Mouse (Mus musculus) brain, embryonic 14.5 days (tissue): ENCODE data around the gene Pa2g4. TPM values are rescaled to one million over a fixed set of nuclear protein-coding genes. Genes with fewer than 3 reads are reported as not detected.
"Not testable (repeated sequence)": the region's sequence is repeated elsewhere in the genome, so short reads cannot be mapped to it uniquely, and the experiment has no call there.

Experiments used
- DNase-seq: peaks from one replicate; pipeline ENCODE4 v3.0.0-alpha.2; 2011; ENCODE audit warnings: low read depth
- CTCF ChIP-seq: fragments of 200-500 bp; IDR thresholded peaks from 2 replicates; pipeline ENCODE4 v1.5.1; 2012; ENCODE audit warnings: inconsistent platforms, mild to moderate bottlenecking, moderate library complexity, borderline replicate concordance; ENCODE audit not compliant: insufficient read depth, insufficient read length; ENCODE audit errors: extremely low read depth
- POLR2A ChIP-seq: fragments of 200-500 bp; IDR thresholded peaks from 2 replicates; pipeline ENCODE4 v1.6.1; 2012; ENCODE audit warnings: mild to moderate bottlenecking, inconsistent platforms, borderline replicate concordance; ENCODE audit not compliant: poor library complexity, insufficient read depth, insufficient read length, severe bottlenecking; ENCODE audit errors: extremely low read depth
- polyA plus RNA-seq: library from polyadenylated mRNA; depleted of rRNA; stranded (reverse); fragments of >200 nt; gene quantifications from 2 replicates; pipeline ENCODE4 v1.2.3, GENCODE M21; 2012

Gene Pa2g4
- polyA plus RNA-seq, 1 experiment, result 123 TPM

GRCm38 (mm10) chr10:128578330-128578729, 12.5 kb upstream of the Pa2g4 start:
- TF ChIP-seq CTCF, result no peak
- TF ChIP-seq POLR2A, result no peak

GRCm38 (mm10) chr10:128575063-128575462, 9.3 kb upstream of the Pa2g4 start:
- no peak for TF ChIP-seq POLR2A
- peak; percentile 28; the same call in 1 of the 2 replicates for TF ChIP-seq CTCF
- no peak for DNase-seq

More at GRCm38 (mm10) chr10:128578330-128578729, 12.5 kb upstream of the Pa2g4 start:
- no peak for DNase-seq

- no peak for DNase-seq
- no peak for TF ChIP-seq CTCF
- TF ChIP-seq POLR2A, result no peak
Observed at GRCm38 (mm10) chr10:128565206-128565787, 490 bp downstream of the Pa2g4 start.

GRCm38 (mm10) chr10:128563544-128563943, 2.2 kb downstream of the Pa2g4 start:
- TF ChIP-seq CTCF (no peak), POLR2A (no peak)

GRCm38 (mm10) chr10:128556963-128557362, 8.8 kb downstream of the Pa2g4 start:
- no peak for DNase-seq
- TF ChIP-seq POLR2A (no peak), CTCF (no peak)

More at GRCm38 (mm10) chr10:128563544-128563943, 2.2 kb downstream of the Pa2g4 start:
- DNase-seq, result no peak

GRCm38 (mm10) chr10:128556286-128556685, 9.5 kb downstream of the Pa2g4 start:
- DNase-seq, result no peak
- TF ChIP-seq POLR2A (no peak), CTCF (no peak; the same call in 1 of the 2 replicates)

GRCm38 (mm10) chr10:128555567-128555966, 10.2 kb downstream of the Pa2g4 start:
- DNase-seq, result not testable (repeated sequence)

GRCm38 (mm10) chr10:128550144-128550823, 15.5 kb downstream of the Pa2g4 start:
- DNase-seq, result not testable (repeated sequence)

GRCm38 (mm10) chr10:128549682-128550057, 16.1 kb downstream of the Pa2g4 start:
- DNase-seq, result not testable (repeated sequence)

GRCm38 (mm10) chr10:128548947-128549681, 16.7 kb downstream of the Pa2g4 start, which contains the start of gene Rpl41:
Gene Rpl41, minus strand, starts transcription at chr10:128549305.
- peak; percentile 99 for DNase-seq
- TF ChIP-seq POLR2A (peak; percentile 75; the same call in 1 of the 2 replicates), CTCF (no peak)

GRCm38 (mm10) chr10:128548051-128548791, 17.6 kb downstream of the Pa2g4 start:
- DNase-seq, result not testable (repeated sequence)

- DNase-seq, result peak; percentile 100
- TF ChIP-seq CTCF (no peak), POLR2A (peak; percentile 74; the same call in 1 of the 2 replicates)
Observed at GRCm38 (mm10) chr10:128547361-128548032, 18.3 kb downstream of the Pa2g4 start, which contains the start of gene Zc3h10. Gene Zc3h10, minus strand, starts transcription at chr10:128547774.
